Mouse (Mus musculus): Measurements from ENCODE around the gene Dffa. TPM values are rescaled to one million over a fixed set of nuclear protein-coding genes. Genes with fewer than 3 reads are reported as not detected.

Gene Dffa
- polyA plus RNA-seq (2011; ENCODE audit: insufficient read depth, insufficient read length, low replicate concordance, missing spikeins) = 5.5 and 12.4 TPM in 2 replicates

GRCm38 (mm10) chr4:149103875-149104561 is at the start of gene Dffa:
Dffa (plus strand) TSS chr4:149104146.
- Histone ChIP-seq H3K4me3 (replicated peaks; ENCODE audit: control insufficient read depth, low read depth, low read length) (peak within 1 kb of the TSS; percentile 90), H3K27ac (ENCODE audit: control insufficient read depth, insufficient read depth, low read depth, low read length, poor library complexity) (no peak within 1 kb of the TSS), H3K4me1 (ENCODE audit: control insufficient read depth, insufficient read depth, low read length) (no peaks in the 10 kb centered on the region)
- under 1% methylated on average over 35 of the region's 35 CpGs for WGBS
- TF ChIP-seq POLR2A (IDR thresholded peaks at IDR 0.05; ENCODE audit: borderline replicate concordance, control insufficient read depth, low read depth, low read length) = no peak; the same call in 1 of the 2 replicates
- TF ChIP-seq CTCF (IDR thresholded peaks at IDR 0.05; ENCODE audit: control insufficient read depth, insufficient read depth, low read length) = no peak

GRCm38 (mm10) chr4:149055847-149056246 is 48.1 kb upstream of the Dffa start:
- Histone ChIP-seq H3K4me3 (replicated peaks; ENCODE audit: control insufficient read depth, low read depth, low read length) (no peak overlapping the region), H3K4me1 (ENCODE audit: control insufficient read depth, insufficient read depth, low read length) (peaks cover 2% of the 10 kb centered on the region), H3K27ac (ENCODE audit: control insufficient read depth, insufficient read depth, low read depth, low read length, poor library complexity) (no peak overlapping the region)
- no peak for TF ChIP-seq POLR2A (IDR thresholded peaks at IDR 0.05; ENCODE audit: borderline replicate concordance, control insufficient read depth, low read depth, low read length)
- TF ChIP-seq CTCF (IDR thresholded peaks at IDR 0.05; ENCODE audit: control insufficient read depth, insufficient read depth, low read length) = no peak
- whole genome bisulfite sequencing = 38% methylated on average over 6 of the region's 6 CpGs

GRCm38 (mm10) chr4:149056957-149057356 is 47.0 kb upstream of the Dffa start:
- Histone ChIP-seq H3K4me1 (ENCODE audit: control insufficient read depth, insufficient read depth, low read length) (peaks cover 2% of the 10 kb centered on the region), H3K4me3 (replicated peaks; ENCODE audit: control insufficient read depth, low read depth, low read length) (no peak overlapping the region), H3K27ac (ENCODE audit: control insufficient read depth, insufficient read depth, low read depth, low read length, poor library complexity) (no peak overlapping the region)
- no peak for TF ChIP-seq POLR2A (IDR thresholded peaks at IDR 0.05; ENCODE audit: borderline replicate concordance, control insufficient read depth, low read depth, low read length)
- TF ChIP-seq CTCF (IDR thresholded peaks at IDR 0.05; ENCODE audit: control insufficient read depth, insufficient read depth, low read length) = no peak
- 92% methylated on average over 16 of the region's 16 CpGs for WGBS

GRCm38 (mm10) chr4:149057470-149057869 is 46.5 kb upstream of the Dffa start:
- H3K4me3 ChIP-seq (replicated peaks; ENCODE audit: control insufficient read depth, low read depth, low read length) = no peak overlapping the region
- H3K27ac ChIP-seq (ENCODE audit: control insufficient read depth, insufficient read depth, low read depth, low read length, poor library complexity) = no peak overlapping the region
- whole genome bisulfite sequencing = 90% methylated on average over 14 of the region's 14 CpGs
- no peak for TF ChIP-seq CTCF (IDR thresholded peaks at IDR 0.05; ENCODE audit: control insufficient read depth, insufficient read depth, low read length)
- TF ChIP-seq POLR2A (IDR thresholded peaks at IDR 0.05; ENCODE audit: borderline replicate concordance, control insufficient read depth, low read depth, low read length) = no peak
- H3K4me1 ChIP-seq (ENCODE audit: control insufficient read depth, insufficient read depth, low read length) = peaks cover 2% of the 10 kb centered on the region

GRCm38 (mm10) chr4:149058298-149058697 is 45.6 kb upstream of the Dffa start:
- peaks cover 2% of the 10 kb centered on the region for H3K4me1 ChIP-seq (ENCODE audit: control insufficient read depth, insufficient read depth, low read length)
- H3K4me3 ChIP-seq (replicated peaks; ENCODE audit: control insufficient read depth, low read depth, low read length) = no peak overlapping the region
- TF ChIP-seq CTCF (IDR thresholded peaks at IDR 0.05; ENCODE audit: control insufficient read depth, insufficient read depth, low read length) (no peak), POLR2A (IDR thresholded peaks at IDR 0.05; ENCODE audit: borderline replicate concordance, control insufficient read depth, low read depth, low read length) (no peak)
- WGBS = 84% methylated on average over 7 of the region's 7 CpGs
- no peak overlapping the region for H3K27ac ChIP-seq (ENCODE audit: control insufficient read depth, insufficient read depth, low read depth, low read length, poor library complexity)

DNA sequence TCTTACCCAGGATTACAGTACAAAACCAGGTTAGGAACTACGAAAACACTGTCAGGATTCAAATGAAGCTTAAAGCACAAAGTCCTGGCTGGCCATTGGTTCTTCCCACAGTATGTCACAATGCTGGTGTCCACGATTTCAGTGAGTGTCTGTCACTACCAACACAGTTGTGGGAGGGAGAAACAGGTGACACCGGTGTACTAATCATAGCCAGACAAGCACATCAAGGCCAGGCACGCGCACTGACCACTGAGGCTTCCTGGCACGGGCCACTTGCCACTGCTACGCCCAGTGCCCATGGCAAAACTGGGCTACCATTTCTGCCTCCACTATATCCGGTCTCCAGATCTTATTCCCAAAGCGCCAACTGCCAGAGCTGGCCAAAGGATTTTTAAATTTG is 44.2 kb upstream of the Dffa start:
- TF ChIP-seq POLR2A (IDR thresholded peaks at IDR 0.05; ENCODE audit: borderline replicate concordance, control insufficient read depth, low read depth, low read length) (no peak), CTCF (IDR thresholded peaks at IDR 0.05; ENCODE audit: control insufficient read depth, insufficient read depth, low read length) (no peak)
- 86% methylated on average over 9 of the region's 9 CpGs for WGBS
- Histone ChIP-seq H3K27ac (ENCODE audit: control insufficient read depth, insufficient read depth, low read depth, low read length, poor library complexity) (no peak overlapping the region), H3K4me3 (replicated peaks; ENCODE audit: control insufficient read depth, low read depth, low read length) (no peak overlapping the region), H3K4me1 (ENCODE audit: control insufficient read depth, insufficient read depth, low read length) (peaks cover 2% of the 10 kb centered on the region)

DNA sequence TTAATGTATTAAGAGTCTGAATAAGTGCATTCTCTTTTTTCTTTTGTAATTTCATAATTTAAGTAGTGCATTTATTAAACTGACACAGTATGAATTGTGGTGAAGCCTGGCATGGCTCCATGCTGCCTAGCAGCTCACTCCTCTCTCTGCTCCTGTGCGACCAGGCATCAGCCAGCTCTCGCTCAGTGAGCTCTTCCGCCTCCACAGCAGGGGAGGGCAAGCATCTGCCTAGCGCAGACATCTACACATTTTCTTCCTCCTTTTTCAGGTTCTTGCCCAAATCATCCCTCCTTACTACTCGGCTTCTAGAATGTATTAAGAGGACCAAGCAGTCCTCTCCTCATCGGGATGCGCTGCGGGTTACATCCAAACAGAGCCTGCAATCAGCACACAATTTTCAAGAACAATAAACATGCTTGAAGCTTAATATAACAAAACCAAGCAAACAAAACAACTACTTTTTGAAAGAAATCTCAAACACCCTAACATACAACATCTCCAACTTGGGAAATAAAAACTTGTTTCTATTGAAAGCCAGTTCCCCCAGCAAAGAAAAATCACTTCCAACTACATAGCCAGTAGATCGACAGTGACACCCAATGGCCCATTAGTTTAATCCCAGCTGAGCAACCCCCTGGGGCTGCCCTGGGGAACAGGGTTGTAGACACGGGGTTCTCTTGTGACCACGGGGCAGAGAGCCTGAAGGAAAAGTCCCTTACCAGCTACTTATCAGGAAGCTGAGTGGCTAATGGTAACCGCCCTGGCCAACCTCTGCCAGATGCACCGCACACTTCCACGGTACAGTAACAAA is 43.1 kb upstream of the Dffa start:
- Histone ChIP-seq H3K4me1 (ENCODE audit: control insufficient read depth, insufficient read depth, low read length) (peaks cover 2% of the 10 kb centered on the region), H3K27ac (ENCODE audit: control insufficient read depth, insufficient read depth, low read depth, low read length, poor library complexity) (no peak overlapping the region), H3K4me3 (replicated peaks; ENCODE audit: control insufficient read depth, low read depth, low read length) (no peak overlapping the region)
- 72% methylated on average over 14 of the region's 14 CpGs for WGBS
- TF ChIP-seq POLR2A (IDR thresholded peaks at IDR 0.05; ENCODE audit: borderline replicate concordance, control insufficient read depth, low read depth, low read length) = no peak
- TF ChIP-seq CTCF (IDR thresholded peaks at IDR 0.05; ENCODE audit: control insufficient read depth, insufficient read depth, low read length) = no peak

DNA sequence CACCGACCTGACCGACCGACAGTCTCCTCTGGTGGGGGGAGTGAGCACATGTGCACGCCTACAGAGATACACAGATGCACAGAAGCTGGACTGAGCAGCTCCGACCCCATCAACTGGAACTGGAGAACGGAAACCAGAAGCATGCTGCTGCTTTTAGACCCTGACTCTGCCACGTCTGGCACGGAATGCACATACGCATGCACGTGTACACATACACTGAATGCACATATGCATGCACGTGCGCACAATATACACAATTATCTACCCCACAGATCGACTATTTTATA is 42.6 kb upstream of the Dffa start:
- Histone ChIP-seq H3K27ac (ENCODE audit: control insufficient read depth, insufficient read depth, low read depth, low read length, poor library complexity) (no peak overlapping the region), H3K4me1 (ENCODE audit: control insufficient read depth, insufficient read depth, low read length) (no peaks in the 10 kb centered on the region), H3K4me3 (replicated peaks; ENCODE audit: control insufficient read depth, low read depth, low read length) (no peak overlapping the region)
- TF ChIP-seq POLR2A (IDR thresholded peaks at IDR 0.05; ENCODE audit: borderline replicate concordance, control insufficient read depth, low read depth, low read length) (no peak), CTCF (IDR thresholded peaks at IDR 0.05; ENCODE audit: control insufficient read depth, insufficient read depth, low read length) (no peak)
- whole genome bisulfite sequencing = 90% methylated on average over 13 of the region's 13 CpGs

Data from bone marrow, adult 2 months (tissue).